Mouse (Mus musculus): ENCODE results near the gene Prl. TPM values are rescaled to one million over a fixed set of nuclear protein-coding genes. Genes with fewer than 3 reads are reported as not detected.

The Prl gene
- polyA plus RNA-seq, 1 experiment from 2014 or later, result not detected

Other genes with a start within 250 kb of the Prl start
- not detected in 2 replicates for gene Prl3d1, start 36.6 kb downstream of the Prl start, polyA plus RNA-seq (2016; fragmentation: Nextera tagmentation; extraction: Ambion mirVana)
- gene Prl3d2, start 64.1 kb downstream of the Prl start, polyA plus RNA-seq (2016; fragmentation: Nextera tagmentation; extraction: Ambion mirVana), result not detected in 2 replicates
- not detected in 2 replicates for gene Prl3d3, start 99.2 kb downstream of the Prl start, polyA plus RNA-seq (2016; fragmentation: Nextera tagmentation; extraction: Ambion mirVana)
- not detected in 2 replicates for gene Prl3c1, start 139.1 kb downstream of the Prl start, polyA plus RNA-seq (2016; fragmentation: Nextera tagmentation; extraction: Ambion mirVana)
- 0.99 and 1.2 TPM in 2 replicates for gene Prl3b1, start 184.3 kb downstream of the Prl start, polyA plus RNA-seq (2016; fragmentation: Nextera tagmentation; extraction: Ambion mirVana)
- gene Prl3a1, start 201.9 kb downstream of the Prl start, polyA plus RNA-seq (2016; fragmentation: Nextera tagmentation; extraction: Ambion mirVana), result not detected in 2 replicates